Mouse (Mus musculus) intestine, embryonic 16.5 days (tissue): ENCODE measurements around the gene Atp1a4. TPM values are rescaled to one million over a fixed set of nuclear protein-coding genes. Genes with fewer than 3 reads are reported as not detected.

Source experiments
- ATAC-seq: fragments of 200-750 bp; cut with Nextera tagmentation; 2 replicates; pipeline ENCODE4 v1.8.0; 2017; ENCODE audit warnings: moderate TSS enrichment, moderate library complexity
- H3K27ac ChIP-seq: fragments of 300-500 bp; sonication (generic); 2 replicates; pipeline ENCODE4 v1.5.1; 2014; ENCODE audit warnings: mild to moderate bottlenecking, low read length
- H3K27me3 ChIP-seq: fragments of 300-500 bp; sonication (generic); replicated peaks from 2 replicates; pipeline ENCODE4 v1.6.1; 2014; ENCODE audit warnings: low read length, control low read depth, mixed read lengths; ENCODE audit not compliant: control insufficient read depth, insufficient read depth
- H3K36me3 ChIP-seq: fragments of 300-500 bp; sonication (generic); 2 replicates; pipeline ENCODE4 v1.6.1; 2014; ENCODE audit warnings: low read length, control low read depth; ENCODE audit not compliant: control insufficient read depth, insufficient read depth
- H3K4me1 ChIP-seq: fragments of 300-500 bp; sonication (generic); 2 replicates; pipeline ENCODE4 v1.6.1; 2014; ENCODE audit warnings: low read length, control low read depth, mixed read lengths; ENCODE audit not compliant: control insufficient read depth, insufficient read depth
- H3K4me2 ChIP-seq: fragments of 300-500 bp; sonication (generic); 2 replicates; pipeline ENCODE4 v1.6.1; 2014; ENCODE audit warnings: low read depth, low read length, control low read depth
- H3K4me3 ChIP-seq: fragments of 300-500 bp; sonication (generic); 2 replicates; pipeline ENCODE4 v1.5.1; 2014; ENCODE audit warnings: mild to moderate bottlenecking, low read length
- H3K9ac ChIP-seq: fragments of 300-500 bp; sonication (generic); 2 replicates; pipeline ENCODE4 v1.6.1; 2014; ENCODE audit warnings: low read depth, low read length
- H3K9me3 ChIP-seq: fragments of 300-500 bp; sonication (generic); 2 replicates; pipeline ENCODE4 v1.6.1; 2016; ENCODE audit warnings: low read length, control low read depth; ENCODE audit not compliant: control insufficient read depth
- WGBS: fragments of 180-500 bp; shearing (Covaris S2); extraction: QIAGEN DNeasy Blood & Tissue Kit; methylation state at CpG from one replicate; pipeline ENCODE4 v1.1.7; 2014; 5-methylcytosine and 5-hydroxymethylcytosine counted together
- polyA plus RNA-seq: library from polyadenylated mRNA; unstranded; fragments of >200 nt; fragmentation: Nextera tagmentation; extraction: Ambion mirVana; gene quantifications from 2 replicates; pipeline ENCODE4 v1.2.1, GENCODE M21; 2015

Atp1a4 gene
- polyA plus RNA-seq, 1 experiment from 2014 or later: not detected

DNA sequence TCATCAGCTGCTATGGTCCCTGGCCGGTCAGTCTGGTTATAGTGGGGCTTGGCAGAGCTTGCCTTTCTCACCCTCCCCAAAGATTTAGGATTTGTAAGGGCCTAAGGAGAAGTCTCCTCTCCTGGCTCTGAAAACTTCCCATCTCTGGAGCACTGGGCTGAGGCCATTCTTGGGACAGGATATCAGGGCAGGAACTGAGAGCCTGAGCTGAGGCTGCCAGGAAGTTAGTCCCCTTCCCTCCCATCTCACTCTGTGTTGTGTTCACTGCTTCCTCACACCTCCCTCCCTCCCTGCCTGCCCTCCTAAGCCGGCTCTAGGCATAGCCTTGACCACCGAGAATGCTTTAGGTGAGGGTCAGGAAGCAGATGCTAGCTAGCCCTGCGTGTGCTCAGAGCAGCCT is 54.6 kb downstream of the Atp1a4 start:
- Histone ChIP-seq H3K36me3 (0 out of 2 replicates have a peak, but pooled peaks cover 2% of the 10 kb centered on the region), H3K9me3 (no peaks in the 10 kb centered on the region), H3K4me2 (no peak overlapping the region), H3K9ac (peak overlapping the region; percentile 31), H3K27ac (peak overlapping the region; percentile 72), H3K27me3 (no peaks in the 10 kb centered on the region), H3K4me3 (no peak overlapping the region), H3K4me1 (peaks cover 53% of the 10 kb centered on the region)
- 16% methylated on average over 4 of the region's 4 CpGs for WGBS
- ATAC-seq: no peak

DNA sequence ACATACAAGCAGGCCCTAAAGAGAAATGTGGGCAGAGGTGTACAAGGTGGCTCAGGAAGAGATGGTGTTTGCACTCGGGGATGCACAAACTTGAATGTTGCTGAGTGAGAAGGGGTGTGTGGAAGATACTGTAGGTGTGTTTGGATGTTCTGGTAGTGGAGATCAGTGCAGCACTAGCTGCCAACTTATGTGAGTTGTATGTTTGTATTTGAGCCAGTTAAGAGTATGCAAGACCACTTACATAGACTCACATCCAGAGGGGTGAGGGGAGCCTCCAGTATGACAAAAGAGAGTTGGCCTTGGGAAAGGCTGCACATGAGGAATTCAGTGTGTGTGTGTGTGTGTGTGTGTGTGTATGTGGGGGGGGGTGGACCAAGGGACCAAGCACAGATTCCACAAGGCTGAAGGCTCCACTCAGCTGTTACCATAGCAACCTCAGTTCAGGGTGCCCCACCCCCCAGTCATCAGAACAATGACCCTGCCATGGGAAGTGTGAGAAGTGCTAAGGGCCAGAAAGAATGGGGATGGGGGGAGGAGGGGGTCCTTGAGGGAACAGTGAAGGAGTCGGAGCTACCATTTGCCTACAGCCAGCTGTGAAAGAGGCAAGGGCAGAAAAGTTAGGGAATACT is 55.2 kb downstream of the Atp1a4 start:
- 0 out of 2 replicates have a peak overlapping the region, but pooled peaks have one; percentile 34 for H3K9ac ChIP-seq
- H3K4me2 ChIP-seq: no peak overlapping the region; the same call in 1 of the 2 replicates
- H3K4me3 ChIP-seq: no peak overlapping the region
- peaks cover 53% of the 10 kb centered on the region for H3K4me1 ChIP-seq
- H3K36me3 ChIP-seq: peaks cover 6% of the 10 kb centered on the region; the same call in 1 of the 2 replicates
- ATAC-seq: no peak
- H3K9me3 ChIP-seq: no peaks in the 10 kb centered on the region
- peak overlapping the region; percentile 72 for H3K27ac ChIP-seq
- 30% methylated on average over 2 of the region's 2 CpGs for WGBS
- no peaks in the 10 kb centered on the region for H3K27me3 ChIP-seq

DNA sequence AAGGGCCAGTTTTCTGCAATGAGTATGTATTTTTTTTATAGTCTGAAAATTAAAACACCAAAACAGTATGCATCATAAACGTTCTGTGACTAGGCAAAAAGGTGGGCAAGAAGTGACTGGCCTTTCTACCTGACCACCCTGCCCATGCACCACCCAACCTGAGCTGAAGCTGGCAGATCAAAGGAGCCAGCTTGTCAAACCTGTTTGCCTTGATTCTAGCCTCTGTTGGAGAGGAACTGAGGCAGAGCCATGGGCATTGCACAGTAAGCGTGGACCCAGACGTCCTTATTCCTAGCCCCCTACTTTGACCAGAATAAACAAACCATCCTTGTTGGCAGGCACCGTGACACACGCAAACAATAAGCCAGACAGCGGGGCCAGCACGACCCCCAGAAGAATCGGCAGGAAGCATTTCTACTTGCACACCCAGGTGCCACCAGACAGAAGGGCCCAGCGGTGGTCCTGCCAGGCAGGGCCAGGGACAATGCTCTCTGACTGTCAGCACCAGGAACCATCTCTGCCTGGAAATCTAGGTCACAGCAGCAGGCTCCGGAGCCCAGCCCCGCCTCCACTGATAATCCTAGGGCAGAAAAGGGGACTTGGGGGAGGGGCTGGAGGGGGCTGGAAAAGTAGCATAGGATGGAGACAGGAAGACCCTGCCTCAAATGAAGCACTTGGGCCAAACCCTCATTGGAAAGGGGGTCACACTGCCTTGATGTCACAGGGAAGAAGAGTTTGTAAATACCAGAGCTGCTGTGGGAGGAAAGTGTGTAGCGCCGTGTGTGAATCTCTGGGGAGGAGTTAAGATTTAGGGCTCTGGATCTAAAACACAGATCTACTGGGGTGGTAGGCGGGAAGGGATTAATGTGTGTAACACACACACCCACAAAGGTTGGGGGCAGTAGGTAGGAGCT is 56.0 kb downstream of the Atp1a4 start:
- Histone ChIP-seq H3K4me3 (no peak overlapping the region), H3K36me3 (peaks cover 7% of the 10 kb centered on the region; the same call in 1 of the 2 replicates), H3K4me2 (no peak overlapping the region), H3K9me3 (no peaks in the 10 kb centered on the region), H3K27ac (peak overlapping the region; percentile 34; the same call in 1 of the 2 replicates), H3K9ac (peak overlapping the region; percentile 34; the same call in 1 of the 2 replicates), H3K27me3 (no peaks in the 10 kb centered on the region), H3K4me1 (peaks cover 53% of the 10 kb centered on the region)
- no peak for ATAC-seq
- WGBS: 23% methylated on average over 14 of the region's 14 CpGs

DNA sequence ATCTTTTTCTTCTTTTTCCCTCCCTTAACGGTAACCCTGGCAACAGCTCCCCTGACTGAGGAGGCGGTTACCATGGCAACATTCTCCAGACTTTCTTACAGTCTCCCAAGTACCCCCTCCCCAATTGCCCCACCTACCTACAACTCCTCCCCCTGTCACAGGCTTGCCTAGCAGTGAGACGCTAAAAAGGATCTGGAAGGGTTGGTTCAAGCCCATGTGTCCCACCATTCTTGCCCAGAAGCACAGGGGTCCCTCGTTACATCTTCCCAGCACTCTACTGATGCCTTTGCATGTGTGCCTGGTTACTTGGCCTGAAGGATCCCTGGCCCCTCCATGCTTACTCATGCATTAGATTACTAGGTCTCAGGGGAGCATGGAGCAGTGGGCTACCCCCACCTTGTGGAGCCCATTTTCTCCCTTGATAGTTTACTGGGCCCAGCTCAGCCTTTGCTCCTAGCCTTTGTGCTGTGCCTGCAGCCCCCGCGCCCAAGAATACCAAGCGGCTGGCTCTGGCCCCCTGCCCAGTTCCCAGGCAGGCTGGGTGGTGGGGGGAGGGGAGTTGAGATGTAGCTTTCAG is 57.3 kb downstream of the Atp1a4 start:
- H3K4me3 ChIP-seq: no peak overlapping the region
- 0 out of 2 replicates have a peak, but pooled peaks have one; percentile 16 for ATAC-seq
- H3K36me3 ChIP-seq: peaks cover 12% of the 10 kb centered on the region
- peaks cover 46% of the 10 kb centered on the region for H3K4me1 ChIP-seq
- WGBS: 44% methylated on average over 7 of the region's 7 CpGs
- no peaks in the 10 kb centered on the region for H3K27me3 ChIP-seq
- H3K9ac ChIP-seq: no peak overlapping the region
- H3K9me3 ChIP-seq: no peaks in the 10 kb centered on the region
- H3K4me2 ChIP-seq: no peak overlapping the region
- H3K27ac ChIP-seq: no peak overlapping the region

DNA sequence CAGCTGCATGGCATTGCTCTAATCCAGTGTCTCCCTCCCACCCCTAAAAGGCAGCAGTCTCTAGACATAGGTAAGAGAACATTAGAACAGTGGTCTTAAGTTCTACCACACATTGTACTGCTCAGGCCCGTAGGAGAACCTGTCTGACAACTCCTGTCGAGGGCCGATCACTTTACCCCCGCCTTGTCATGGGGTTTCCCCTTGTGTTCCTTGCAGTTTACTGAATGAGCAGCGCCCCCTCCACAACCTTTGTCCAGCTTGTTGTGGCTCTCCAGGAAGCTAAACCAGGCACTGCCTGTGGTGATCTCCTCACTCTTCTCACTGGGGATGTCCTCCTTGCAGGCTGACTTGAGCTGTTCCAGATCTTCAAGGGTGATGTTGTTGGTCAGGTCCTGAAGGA is 58.1 kb downstream of the Atp1a4 start:
- Histone ChIP-seq H3K27me3 (no peaks in the 10 kb centered on the region), H3K4me1 (peaks cover 38% of the 10 kb centered on the region), H3K4me3 (no peak overlapping the region), H3K9ac (no peak overlapping the region), H3K27ac (no peak overlapping the region), H3K9me3 (no peaks in the 10 kb centered on the region), H3K36me3 (peaks cover 15% of the 10 kb centered on the region), H3K4me2 (no peak overlapping the region)
- ATAC-seq: peak; percentile 58
- WGBS: 71% methylated on average over 5 of the region's 5 CpGs

DNA sequence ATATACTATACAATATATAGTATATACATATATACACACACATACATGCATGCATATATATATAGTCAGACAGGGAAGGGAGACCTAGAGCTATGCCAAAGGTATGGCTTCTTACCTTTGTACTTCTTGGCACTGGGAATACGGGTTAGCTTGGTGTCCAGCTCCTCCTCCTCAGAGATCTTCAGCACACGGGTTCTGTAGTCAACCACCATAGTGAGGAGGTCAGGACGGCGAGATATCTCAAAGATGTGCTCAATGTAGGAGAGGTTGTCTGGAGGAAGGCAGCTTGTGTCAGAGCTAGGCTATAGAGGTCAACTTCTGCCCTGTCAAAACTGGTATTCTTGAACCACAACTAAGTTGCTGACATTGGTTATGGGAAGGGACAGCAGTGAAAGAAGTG is 59.2 kb downstream of the Atp1a4 start:
- peaks cover 34% of the 10 kb centered on the region for H3K4me1 ChIP-seq
- H3K4me3 ChIP-seq: no peak overlapping the region
- no peak overlapping the region for H3K27ac ChIP-seq
- no peak overlapping the region for H3K4me2 ChIP-seq
- H3K27me3 ChIP-seq: no peaks in the 10 kb centered on the region
- 92% methylated on average over 4 of the region's 4 CpGs for WGBS
- no peak overlapping the region for H3K9ac ChIP-seq
- H3K9me3 ChIP-seq: no peaks in the 10 kb centered on the region
- peaks cover 15% of the 10 kb centered on the region for H3K36me3 ChIP-seq
- no peak for ATAC-seq

DNA sequence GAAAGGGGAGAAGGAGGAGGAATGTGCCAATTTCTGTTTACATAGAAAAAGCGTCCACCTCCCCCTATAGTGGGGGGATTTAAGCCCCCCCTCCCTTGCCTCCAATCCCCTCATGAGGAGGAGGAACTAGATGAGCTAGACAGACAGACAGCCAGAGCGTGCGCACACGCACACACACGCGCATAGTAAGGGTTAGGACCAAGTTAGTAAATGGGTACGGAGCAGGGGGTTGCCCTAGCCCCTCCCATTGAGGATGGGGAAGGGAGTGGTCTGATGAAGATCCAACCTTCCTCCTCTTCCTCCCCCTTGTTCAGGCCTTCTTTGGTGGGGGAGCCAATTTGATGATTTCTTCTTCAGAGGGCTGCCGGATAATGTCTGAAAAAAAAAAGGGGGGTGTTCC is 59.9 kb downstream of the Atp1a4 start:
- H3K36me3 ChIP-seq: peaks cover 15% of the 10 kb centered on the region

DNA sequence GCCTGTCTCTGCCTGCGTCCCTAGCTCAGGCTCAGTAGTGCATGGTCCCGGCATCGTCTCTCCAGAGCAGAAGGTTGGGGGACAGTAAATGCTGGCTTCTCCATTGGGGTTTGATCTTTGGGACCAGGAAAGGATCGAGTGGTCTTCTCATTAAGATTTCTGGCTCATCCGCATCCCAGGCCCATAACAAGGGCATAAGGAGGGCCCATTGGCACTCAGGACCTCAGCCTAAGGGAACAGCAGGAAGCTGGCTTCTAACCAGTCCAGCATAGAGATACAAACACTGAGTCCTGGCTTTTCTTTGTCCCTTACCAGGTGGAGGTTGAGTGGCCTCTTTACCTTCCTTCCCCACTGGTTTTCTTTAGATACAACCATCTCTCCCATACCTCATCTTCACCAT is 60.4 kb downstream of the Atp1a4 start:
- peaks cover 15% of the 10 kb centered on the region for H3K36me3 ChIP-seq
- WGBS: 71% methylated on average over 5 of the region's 5 CpGs
- no peaks in the 10 kb centered on the region for H3K9me3 ChIP-seq
- no peaks in the 10 kb centered on the region for H3K27me3 ChIP-seq
- no peak overlapping the region for H3K9ac ChIP-seq
- no peak overlapping the region for H3K4me3 ChIP-seq
- H3K4me2 ChIP-seq: no peak overlapping the region
- H3K4me1 ChIP-seq: peaks cover 23% of the 10 kb centered on the region
- ATAC-seq: no peak
- H3K27ac ChIP-seq: no peak overlapping the region

More for the DNA sequence above, 59.9 kb downstream of the Atp1a4 start:
- Histone ChIP-seq H3K4me1 (peaks cover 28% of the 10 kb centered on the region), H3K4me2 (no peak overlapping the region), H3K27ac (no peak overlapping the region), H3K9ac (no peak overlapping the region), H3K9me3 (no peaks in the 10 kb centered on the region), H3K4me3 (no peak overlapping the region), H3K27me3 (no peaks in the 10 kb centered on the region)
- no peak for ATAC-seq
- 82% methylated on average over 8 of the region's 8 CpGs for WGBS

DNA sequence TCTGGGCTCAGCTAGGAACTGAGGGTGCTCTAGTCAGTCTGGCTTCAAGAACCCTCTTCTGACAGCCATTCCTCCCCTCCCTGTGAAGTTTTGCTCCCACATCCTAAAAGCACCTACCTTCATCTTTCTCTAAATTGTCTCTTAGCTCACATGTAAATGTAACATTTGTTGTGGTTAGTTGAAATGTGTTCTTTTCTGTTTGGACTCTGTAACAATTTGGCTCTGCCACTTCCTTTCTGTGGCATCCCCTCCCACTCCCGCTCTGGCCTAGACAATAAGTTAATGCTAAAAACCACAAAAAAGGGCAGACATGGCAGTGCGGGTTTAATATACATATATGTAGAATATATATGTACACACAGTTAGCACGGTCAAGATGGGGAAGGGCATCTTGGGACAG is 61.1 kb downstream of the Atp1a4 start:
- H3K4me2 ChIP-seq: no peak overlapping the region
- no peak overlapping the region for H3K27ac ChIP-seq
- H3K9ac ChIP-seq: no peak overlapping the region
- H3K36me3 ChIP-seq: peaks cover 15% of the 10 kb centered on the region
- WGBS: 91% methylated on average over 3 of the region's 3 CpGs
- no peaks in the 10 kb centered on the region for H3K27me3 ChIP-seq
- no peaks in the 10 kb centered on the region for H3K9me3 ChIP-seq
- H3K4me3 ChIP-seq: no peak overlapping the region
- H3K4me1 ChIP-seq: peaks cover 16% of the 10 kb centered on the region
- ATAC-seq: no peak
